Comparison of ENCODE assay signal across 8 mouse cellular contexts in the genomic region with DNA sequence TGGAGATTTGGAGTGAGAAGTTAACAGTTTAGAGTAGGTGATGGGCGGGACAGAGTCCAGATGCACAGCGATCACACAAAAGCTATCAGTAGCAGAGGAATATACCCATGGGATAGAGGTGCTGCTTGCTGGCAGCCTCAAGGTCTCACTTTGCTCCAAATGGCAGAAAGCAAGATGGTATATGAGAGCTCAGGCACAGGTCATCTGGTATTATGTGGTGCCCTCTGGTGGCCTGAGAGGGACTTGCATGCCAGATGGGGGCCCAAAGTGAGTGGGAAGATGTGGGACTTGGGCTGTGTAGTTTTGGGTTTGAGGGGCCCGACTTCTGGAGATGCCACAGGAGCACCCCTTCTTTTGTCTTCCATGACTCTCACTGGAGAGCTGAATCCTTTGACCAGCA.
DNase-seq lines count a peak whose midpoint lies in the region; ATAC-seq and TF ChIP-seq lines count a peak whose summit lies in the region.

No protein-coding gene starts in this region.

- TF ChIP-seq CTCF in testis, adult 2 months (IDR thresholded peaks at IDR 0.05; ENCODE audit: control insufficient read depth, insufficient read depth, insufficient replicate concordance, low read depth, low read length), result peak; percentile 75; the same call in 1 of the 2 replicates
- peak; percentile 50; the same call in 1 of the 2 replicates for TF ChIP-seq CTCF in olfactory bulb, adult 2 months (IDR thresholded peaks at IDR 0.05; ENCODE audit: insufficient read depth, low read depth, low read length)

- H3K27ac ChIP-seq in testis, adult 2 months (ENCODE audit: control insufficient read depth, insufficient read depth, low read depth, low read length), result no peak overlapping the region
- no peak overlapping the region for H3K27ac ChIP-seq in intestine, embryonic 14.5 days (ENCODE audit: low read depth)
- H3K27ac ChIP-seq in limb, embryonic 11.5 days (replicated peaks; ENCODE audit: low read depth, low read length), result no peak overlapping the region
- H3K27ac ChIP-seq in olfactory bulb, adult 2 months (ENCODE audit: insufficient read depth, low read depth, low read length), result no peak overlapping the region

- no peaks in the 10 kb centered on the region for H3K9me3 ChIP-seq in intestine, embryonic 14.5 days (ENCODE audit: control insufficient read depth, low read length)
- H3K9me3 ChIP-seq in limb, embryonic 11.5 days (ENCODE audit: control insufficient read depth, low read length), result no peaks in the 10 kb centered on the region

- no peak overlapping the region for H3K9ac ChIP-seq in intestine, embryonic 14.5 days (ENCODE audit: low read length)
- H3K9ac ChIP-seq in limb, embryonic 11.5 days (ENCODE audit: low read length), result no peak overlapping the region

- ATAC-seq in intestine, embryonic 14.5 days (replicated peaks; ENCODE audit: low FRiP score, low TSS enrichment, low read depth), result 0 out of 2 replicates have a peak, but pooled peaks have one; percentile 55
- no peak; the same call in 1 of the 2 replicates for ATAC-seq in limb, embryonic 11.5 days (ENCODE audit: insufficient number of reproducible peaks, low FRiP score, low TSS enrichment, low read depth)

- H3K4me3 ChIP-seq in testis, adult 2 months (ENCODE audit: control insufficient read depth, low read depth, low read length), result no peak overlapping the region
- H3K4me3 ChIP-seq in intestine, embryonic 14.5 days (ENCODE audit: low read depth, low read length), result no peak overlapping the region
- H3K4me3 ChIP-seq in limb, embryonic 11.5 days (ENCODE audit: low read depth, low read length), result no peak overlapping the region
- H3K4me3 ChIP-seq in olfactory bulb, adult 2 months (ENCODE audit: insufficient read depth, low read depth, low read length), result no peak overlapping the region

- TF ChIP-seq POLR2A in testis, adult 2 months (IDR thresholded peaks at IDR 0.05; ENCODE audit: control insufficient read depth, low read depth, low read length), result no peak
- no peak for TF ChIP-seq POLR2A in olfactory bulb, adult 2 months (IDR thresholded peaks at IDR 0.05; ENCODE audit: insufficient read depth, low read depth, low read length)

- peaks cover 10% of the 10 kb centered on the region for H3K4me1 ChIP-seq in testis, adult 2 months (ENCODE audit: control insufficient read depth, insufficient read depth, low read length)
- no peaks in the 10 kb centered on the region for H3K4me1 ChIP-seq in intestine, embryonic 14.5 days (replicated peaks; ENCODE audit: control insufficient read depth, insufficient read depth, low read length)
- H3K4me1 ChIP-seq in limb, embryonic 11.5 days (ENCODE audit: control insufficient read depth, insufficient read depth, low read length), result no peaks in the 10 kb centered on the region
- H3K4me1 ChIP-seq in olfactory bulb, adult 2 months (ENCODE audit: control insufficient read depth, insufficient read depth, low read length), result peaks cover 3% of the 10 kb centered on the region; the same call in 1 of the 2 replicates

- H3K27me3 ChIP-seq in testis, adult 2 months (ENCODE audit: control insufficient read depth, insufficient read depth, low read length), result no peaks in the 10 kb centered on the region
- H3K27me3 ChIP-seq in intestine, embryonic 14.5 days (replicated peaks; ENCODE audit: control insufficient read depth, insufficient read depth, low read length), result no peaks in the 10 kb centered on the region
- H3K27me3 ChIP-seq in limb, embryonic 11.5 days (ENCODE audit: control insufficient read depth, insufficient read depth, low read length), result no peaks in the 10 kb centered on the region

- H3K4me2 ChIP-seq in intestine, embryonic 14.5 days (ENCODE audit: low read length), result no peak overlapping the region
- H3K4me2 ChIP-seq in limb, embryonic 11.5 days (ENCODE audit: low read depth, severe bottlenecking), result no peak overlapping the region

- DNase-seq in testis, postnatal 14 days (ENCODE audit: low spot score), result no peak
- peak; percentile 57 for DNase-seq in cerebellum, adult 11 months
- DNase-seq in forelimb bud, embryonic 11.5 days (ENCODE audit: low read depth, low spot score), result peak; percentile 61
- peak; percentile 89 for DNase-seq in intestine, embryonic 14.5 days (ENCODE audit: low spot score)
- peak; percentile 85 for DNase-seq in limb, embryonic 11.5 days (ENCODE audit: low spot score)
- peak; percentile 74 for DNase-seq in thymus, postnatal 25 days

- 69% methylated on average over 3 of the region's 3 CpGs for WGBS in intestine, embryonic 14.5 days
- 71% methylated on average over 3 of the region's 3 CpGs for WGBS in limb, embryonic 11.5 days
- WGBS in olfactory bulb, adult 2 months, result 63% methylated on average over 3 of the region's 3 CpGs

- H3K36me3 ChIP-seq in testis, adult 2 months (ENCODE audit: control insufficient read depth, insufficient read depth, low read length), result no peaks in the 10 kb centered on the region
- no peaks in the 10 kb centered on the region for H3K36me3 ChIP-seq in intestine, embryonic 14.5 days (ENCODE audit: control insufficient read depth, insufficient read depth, low read length)
- H3K36me3 ChIP-seq in limb, embryonic 11.5 days (ENCODE audit: control insufficient read depth, insufficient read depth, low read length), result no peaks in the 10 kb centered on the region; the same call in 1 of the 2 replicates
